Mouse (Mus musculus): ENCODE data around the gene Ankrd63.
"Not testable (repeated sequence)": the region's sequence is repeated elsewhere in the genome, so short reads cannot be mapped to it uniquely, and the experiment has no call there.

GRCm38 (mm10) chr2:118650697-118651096, 53.1 kb downstream of the Ankrd63 start:
- TF ChIP-seq POLR2A (IDR thresholded peaks at IDR 0.05; ENCODE audit: low read depth, low read length); CTCF (IDR thresholded peaks at IDR 0.05; ENCODE audit: extremely low read depth, insufficient read length, insufficient replicate concordance, low read depth, low read length): not testable (repeated sequence)
